Mouse (Mus musculus) megakaryocyte progenitor cell, adult 5-6 weeks (primary cell): ENCODE data around the gene Hdac1. TPM values are rescaled to one million over a fixed set of nuclear protein-coding genes. Genes with fewer than 3 reads are reported as not detected.

Experiments used
- ATAC-seq: replicated peaks from 2 replicates; pipeline ENCODE4 v1.8.0; 2016; ENCODE audit warnings: mild to moderate bottlenecking, moderate TSS enrichment, inconsistent platforms; ENCODE audit not compliant: poor library complexity
- total RNA-seq, 2 experiments: library from RNA; stranded (forward) in 1 of 2; stranded (reverse) in 1 of 2; fragments of 157-497, 149-512 nt in 1 of 2; fragments of 200-1000 nt in 1 of 2; gene quantifications; 2 replicates each; pipeline versions ENCODE4 v1.2.3 to v1.2.4; 2015 to 2017

Hdac1 gene
- 114 and 119 TPM in 2 replicates for total RNA-seq (2015)
- 58.5 and 79.7 TPM in 2 replicates for total RNA-seq (2017)

DNA sequence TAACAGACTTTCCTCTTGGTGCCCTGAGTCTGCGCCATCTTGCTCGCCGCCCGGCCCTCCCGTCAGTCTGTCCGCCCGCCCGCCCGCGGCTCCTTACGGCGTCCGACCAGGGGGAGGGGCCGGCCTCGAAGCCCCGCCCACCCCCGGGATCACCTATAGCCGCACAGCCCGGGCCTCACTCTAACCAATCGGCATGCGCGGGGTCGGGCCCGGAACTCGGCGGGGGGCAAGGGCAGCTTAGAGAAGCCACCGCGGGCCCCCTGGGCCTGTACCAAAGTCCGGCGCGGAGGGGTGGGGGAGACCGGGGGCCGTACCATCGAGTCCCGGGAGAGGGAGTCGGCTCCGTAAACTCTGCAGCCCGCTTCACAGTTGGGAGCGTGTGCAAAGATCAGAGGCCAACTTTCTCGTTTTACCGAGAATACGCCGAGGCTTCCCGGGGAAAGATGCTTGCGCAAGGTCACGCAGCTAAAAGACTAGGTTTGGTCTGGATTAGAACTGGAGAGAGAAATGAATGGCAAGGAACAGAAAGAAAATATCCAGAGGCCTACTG is at the start of gene Hdac1:
Gene Hdac1 (minus strand): TSS at position 122 of the 550 bp plus-strand sequence.
- peak; percentile 94 for ATAC-seq

DNA sequence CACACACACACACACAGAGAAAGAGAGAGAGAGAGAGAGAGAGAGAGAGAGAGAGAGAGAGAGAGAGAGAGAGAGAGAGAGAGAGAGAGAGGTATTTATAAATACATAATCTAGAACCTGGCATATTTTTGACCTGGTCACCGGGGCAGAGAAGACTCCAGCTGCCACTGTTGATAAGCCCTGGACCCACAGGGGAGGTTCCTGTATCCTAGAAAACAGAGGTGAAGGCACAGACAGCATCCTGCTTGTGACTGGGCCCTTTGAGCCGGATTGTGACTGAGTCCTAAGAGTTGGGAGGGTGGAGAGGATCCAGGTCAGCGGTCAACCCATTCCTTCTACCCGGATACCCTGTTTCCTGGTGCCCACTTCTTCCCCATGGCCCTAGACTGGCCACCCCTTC is 46.4 kb upstream of the Hdac1 start:
- ATAC-seq: peak; percentile 19; the same call in 1 of the 2 replicates

DNA sequence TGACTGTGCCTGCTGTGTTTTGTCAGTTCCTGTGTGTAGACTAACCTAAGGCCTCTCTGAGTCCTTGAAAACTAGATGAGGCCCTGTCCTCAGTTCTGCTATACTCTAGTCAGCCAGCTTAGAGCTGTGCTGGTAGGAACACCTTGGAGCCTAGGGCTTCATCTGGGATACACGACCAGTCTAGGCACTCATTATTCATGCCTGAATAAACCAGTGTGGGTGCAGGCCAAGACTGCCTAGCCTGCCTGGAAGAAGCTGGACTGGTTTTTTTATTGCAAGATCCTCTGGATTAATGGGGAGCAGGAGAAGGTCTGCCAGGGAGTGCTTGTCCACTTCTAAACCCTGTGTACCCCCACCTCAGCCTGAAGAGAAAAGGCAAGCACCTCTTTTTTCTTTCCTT is 44.4 kb upstream of the Hdac1 start:
- no peak for ATAC-seq

DNA sequence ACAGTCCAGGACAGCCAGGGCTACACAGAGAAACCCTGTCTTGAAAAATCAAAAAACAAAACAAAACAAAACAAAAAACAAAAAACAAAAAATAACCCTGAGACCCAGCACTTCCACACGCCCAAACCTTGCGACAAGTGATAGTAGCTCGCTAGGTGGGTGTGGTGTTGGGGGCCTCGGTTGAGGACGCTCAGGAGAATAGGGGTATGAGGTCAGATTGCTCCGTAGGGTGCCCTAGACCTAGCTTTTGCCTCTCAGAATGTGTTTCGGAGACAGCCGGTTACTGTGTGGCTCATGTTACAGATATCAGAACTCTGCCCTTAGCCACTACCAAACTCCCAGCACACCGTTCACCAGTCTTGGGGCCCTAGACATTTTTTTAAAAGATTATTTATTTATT is 43.3 kb upstream of the Hdac1 start:
- no peak for ATAC-seq

DNA sequence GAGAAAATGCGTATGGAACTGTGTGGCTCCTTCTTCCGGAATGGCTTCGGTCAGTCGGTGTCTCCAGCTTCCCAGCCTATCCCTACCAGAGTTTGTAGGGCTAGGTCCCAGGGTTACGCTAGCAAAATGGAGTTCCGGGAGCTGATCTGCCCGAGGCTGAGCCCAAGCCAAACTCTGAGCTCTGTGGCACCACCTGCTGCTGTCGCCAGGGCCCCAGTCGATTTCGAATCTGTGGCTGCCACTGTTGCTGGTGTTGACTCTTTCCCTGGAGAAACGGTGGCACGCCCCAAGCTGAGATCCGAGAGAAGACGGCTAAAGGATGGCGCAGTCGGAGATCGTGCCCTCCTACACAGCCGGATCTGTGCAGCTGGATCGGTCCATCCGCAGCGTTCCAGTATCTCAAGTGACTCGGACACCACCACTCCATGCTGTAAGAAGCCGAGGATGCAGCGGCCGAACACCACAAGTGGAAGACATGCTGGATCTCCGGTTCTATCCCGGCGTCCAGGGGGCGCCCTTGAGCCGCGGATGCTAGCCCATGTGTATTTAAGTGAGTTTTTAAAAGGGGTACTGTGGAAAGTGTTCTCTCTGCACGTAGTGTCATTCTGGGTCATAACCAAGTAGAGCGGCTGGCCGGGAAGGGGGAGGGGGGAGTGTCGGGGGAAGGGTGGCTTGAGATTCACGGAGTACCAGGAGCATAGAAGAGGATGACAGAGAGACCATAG is 42.5 kb upstream of the Hdac1 start:
- peak; percentile 84 for ATAC-seq

DNA sequence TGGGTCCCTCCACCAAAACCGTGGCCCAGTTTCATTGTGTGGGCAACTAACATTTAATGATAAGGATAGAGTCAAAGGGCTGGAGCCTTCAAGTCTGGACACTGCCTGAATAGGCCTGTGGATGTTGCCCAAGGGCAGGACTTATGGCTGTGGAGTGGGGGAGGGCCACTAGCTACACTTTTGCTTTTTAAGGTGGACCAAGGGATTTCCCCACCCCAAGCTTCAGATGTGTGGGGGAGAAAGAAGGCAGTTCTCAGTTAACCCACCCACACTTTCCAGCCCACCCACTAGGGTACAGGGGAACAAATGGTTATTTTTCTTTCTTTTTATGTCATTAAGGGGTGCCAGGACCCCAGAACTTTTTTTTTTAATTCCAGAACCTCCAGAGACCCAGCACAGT is 41.9 kb upstream of the Hdac1 start:
- ATAC-seq: no peak

DNA sequence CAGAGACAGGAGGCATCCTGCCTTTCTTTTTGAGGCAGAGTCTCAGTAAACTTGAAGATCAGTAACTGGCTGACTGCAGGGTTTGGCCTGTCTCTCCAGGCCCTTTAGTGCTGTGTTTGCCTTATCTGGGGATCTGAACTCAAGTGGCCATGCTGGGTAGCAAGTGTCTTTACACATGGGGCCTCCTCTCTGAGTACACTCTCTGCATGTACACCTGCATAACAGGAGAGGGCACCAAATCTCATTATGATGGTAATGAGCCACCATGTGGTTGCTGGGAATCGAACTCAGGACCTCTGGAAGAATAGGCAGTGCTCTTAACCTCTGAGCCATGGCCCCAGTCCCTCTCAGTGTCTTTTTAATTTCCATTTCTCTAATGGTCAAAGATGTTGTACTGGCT is 39.7 kb upstream of the Hdac1 start:
- no peak for ATAC-seq

DNA sequence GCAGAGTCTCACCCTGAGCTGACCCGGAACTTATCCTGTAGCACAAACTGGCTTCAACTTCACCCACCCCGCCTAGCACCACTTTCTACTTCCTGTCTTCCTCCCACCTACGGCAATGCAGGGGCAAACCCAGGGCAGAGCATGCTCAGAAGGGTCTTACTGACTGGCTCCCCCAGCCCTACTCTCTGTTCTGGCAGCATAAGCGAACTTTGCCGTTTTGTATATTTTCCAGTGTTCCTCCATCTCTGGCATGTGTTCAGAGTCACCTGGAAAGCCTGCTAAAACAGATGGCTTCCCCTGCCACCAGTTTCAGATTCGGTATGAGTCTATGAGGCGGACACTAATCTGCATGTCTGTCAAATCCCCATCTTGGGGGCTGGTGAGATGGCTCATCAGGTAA is 37.8 kb upstream of the Hdac1 start:
- ATAC-seq: no peak

DNA sequence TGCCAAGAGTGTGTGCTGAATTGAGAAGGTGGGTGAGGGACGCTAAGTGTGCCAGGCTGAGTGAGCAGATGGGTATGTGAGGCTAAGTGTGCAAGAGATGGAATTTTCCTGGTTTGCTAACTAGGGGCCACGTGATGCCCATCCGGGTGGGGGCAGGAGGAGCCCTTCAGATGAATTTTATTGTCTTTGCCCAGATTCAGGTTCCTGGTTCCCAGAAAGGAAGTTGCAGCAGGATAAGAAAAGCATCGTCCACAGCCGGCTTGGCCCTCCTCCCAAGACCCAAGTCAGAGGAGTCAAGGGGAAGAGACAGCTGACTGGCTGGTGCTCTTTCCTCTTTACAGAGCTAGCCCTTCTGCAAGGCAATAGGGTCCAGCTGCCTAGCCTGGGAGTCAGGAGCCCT is 36.0 kb upstream of the Hdac1 start, which contains the start of gene Fam167b:
Gene Fam167b (minus strand): TSS at position 84 of the 400 bp plus-strand sequence.
- no peak for ATAC-seq

DNA sequence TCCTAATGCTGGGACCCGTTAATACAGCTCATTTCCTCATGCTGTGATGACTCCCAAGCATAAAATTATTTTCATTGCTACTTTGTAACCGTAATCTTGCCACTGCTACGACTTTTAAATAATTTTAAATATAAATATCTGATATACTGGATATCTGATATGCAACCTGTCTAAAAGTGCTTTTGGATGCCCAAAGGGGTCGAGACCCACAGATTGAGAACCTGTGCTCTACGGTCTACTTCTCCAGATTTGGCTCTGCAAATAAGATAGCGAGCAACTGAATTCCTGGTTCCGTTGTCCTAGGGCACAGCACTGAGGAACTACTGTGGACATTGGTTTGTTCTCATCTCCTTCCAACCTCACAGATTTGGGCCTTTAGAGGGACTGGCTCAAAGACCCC is 35.2 kb upstream of the Hdac1 start:
- ATAC-seq: no peak

DNA sequence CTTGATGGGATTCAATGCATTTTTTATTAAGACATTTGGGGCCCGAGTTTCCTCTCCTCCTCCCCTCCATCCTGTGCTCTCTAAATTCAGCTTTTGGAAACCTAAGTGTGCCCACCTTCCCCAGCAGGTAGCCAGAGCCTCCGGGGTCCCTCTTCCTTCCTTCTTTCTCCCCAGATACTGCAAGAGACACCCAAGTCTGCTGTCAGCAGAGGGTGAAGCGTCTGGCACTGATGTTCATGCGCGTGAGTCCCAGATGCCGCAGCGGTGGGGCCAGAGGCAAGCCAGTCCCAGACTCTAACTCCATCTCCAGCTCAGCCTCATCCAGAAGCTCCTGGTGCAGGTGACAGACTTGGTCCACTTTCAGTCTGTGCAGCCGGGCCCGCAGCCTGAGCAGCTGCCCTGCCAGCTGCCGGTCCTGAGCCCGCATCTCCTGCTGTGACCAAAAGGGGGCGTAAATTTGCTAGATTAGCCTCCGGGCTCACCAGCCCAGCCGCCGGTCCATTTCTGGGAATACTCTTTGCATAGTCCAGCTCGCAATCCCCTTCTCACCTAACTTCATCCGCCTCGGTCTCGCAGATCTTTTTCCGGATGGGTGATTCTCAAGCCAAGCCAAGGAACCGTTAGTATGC is 34.5 kb upstream of the Hdac1 start:
- peak; percentile 71 for ATAC-seq

DNA sequence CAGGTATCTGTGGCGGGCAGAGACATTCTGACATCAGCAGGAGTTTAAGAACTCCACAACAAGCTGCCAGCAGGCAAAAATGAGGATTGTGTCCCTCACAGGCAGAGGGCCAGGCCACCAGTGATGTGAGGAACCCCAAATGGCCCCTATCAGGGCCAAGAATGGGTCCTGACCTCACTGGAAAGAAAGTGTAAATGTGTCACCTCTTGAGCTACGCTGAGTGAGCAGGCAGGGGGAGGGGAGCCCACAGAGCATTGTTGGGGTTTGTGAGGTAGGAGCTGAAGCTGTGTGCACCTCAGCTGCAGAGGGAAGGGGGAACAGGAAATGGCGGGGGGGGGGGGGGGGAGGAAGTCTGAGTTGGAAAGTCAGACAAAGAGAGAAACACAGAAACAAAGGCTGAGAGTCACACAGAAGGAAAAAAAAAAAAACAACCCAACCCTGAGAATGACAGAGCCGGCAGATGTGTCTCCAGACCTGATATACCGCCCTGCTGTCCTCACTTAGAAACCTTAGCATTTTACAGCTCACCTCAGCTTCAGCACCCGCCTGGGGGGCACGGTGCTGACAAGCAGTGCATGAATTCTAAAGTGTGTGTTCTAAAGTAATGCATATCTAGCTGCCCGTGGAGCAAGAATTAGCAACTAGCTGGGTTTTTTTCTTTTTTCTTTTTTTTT is 32.8 kb upstream of the Hdac1 start:
- peak; percentile 73 for ATAC-seq

DNA sequence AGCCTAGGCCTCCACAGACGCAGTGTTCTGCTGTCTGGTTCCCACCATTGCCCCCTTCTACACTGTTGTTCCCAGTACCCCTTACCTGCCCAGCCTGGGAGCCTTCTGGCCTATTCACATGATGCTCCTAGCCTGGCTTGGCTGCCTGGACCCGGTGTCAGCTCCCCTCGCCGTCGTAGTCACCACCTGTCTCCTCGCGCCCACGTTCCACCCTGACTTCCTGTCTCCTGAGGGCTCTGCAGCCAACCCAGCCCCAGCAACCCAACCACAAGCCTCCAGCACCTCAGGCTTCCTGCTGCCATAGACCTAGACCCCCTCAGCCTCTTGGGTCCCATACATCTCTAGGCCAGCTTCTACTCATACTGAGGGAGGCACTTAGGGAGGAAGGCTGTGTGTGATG is 30.9 kb upstream of the Hdac1 start, which contains the start of gene Lck:
Gene Lck (minus strand): TSS at position 212 of the 400 bp plus-strand sequence.
- no peak for ATAC-seq

DNA sequence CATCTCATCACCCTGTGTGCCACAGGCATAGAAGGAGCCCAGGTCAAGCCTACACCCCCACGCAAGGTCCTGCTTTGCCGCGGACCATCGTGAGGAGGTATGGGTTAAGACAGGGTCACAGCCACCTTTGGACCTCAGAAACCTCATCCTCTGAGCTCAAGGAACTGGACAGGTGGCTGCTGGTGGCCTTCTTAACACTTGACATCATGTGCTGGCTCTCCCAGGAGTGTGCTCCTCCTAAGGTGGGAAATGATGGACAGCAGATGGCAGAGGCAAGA is 30.5 kb upstream of the Hdac1 start:
- ATAC-seq: no peak

DNA sequence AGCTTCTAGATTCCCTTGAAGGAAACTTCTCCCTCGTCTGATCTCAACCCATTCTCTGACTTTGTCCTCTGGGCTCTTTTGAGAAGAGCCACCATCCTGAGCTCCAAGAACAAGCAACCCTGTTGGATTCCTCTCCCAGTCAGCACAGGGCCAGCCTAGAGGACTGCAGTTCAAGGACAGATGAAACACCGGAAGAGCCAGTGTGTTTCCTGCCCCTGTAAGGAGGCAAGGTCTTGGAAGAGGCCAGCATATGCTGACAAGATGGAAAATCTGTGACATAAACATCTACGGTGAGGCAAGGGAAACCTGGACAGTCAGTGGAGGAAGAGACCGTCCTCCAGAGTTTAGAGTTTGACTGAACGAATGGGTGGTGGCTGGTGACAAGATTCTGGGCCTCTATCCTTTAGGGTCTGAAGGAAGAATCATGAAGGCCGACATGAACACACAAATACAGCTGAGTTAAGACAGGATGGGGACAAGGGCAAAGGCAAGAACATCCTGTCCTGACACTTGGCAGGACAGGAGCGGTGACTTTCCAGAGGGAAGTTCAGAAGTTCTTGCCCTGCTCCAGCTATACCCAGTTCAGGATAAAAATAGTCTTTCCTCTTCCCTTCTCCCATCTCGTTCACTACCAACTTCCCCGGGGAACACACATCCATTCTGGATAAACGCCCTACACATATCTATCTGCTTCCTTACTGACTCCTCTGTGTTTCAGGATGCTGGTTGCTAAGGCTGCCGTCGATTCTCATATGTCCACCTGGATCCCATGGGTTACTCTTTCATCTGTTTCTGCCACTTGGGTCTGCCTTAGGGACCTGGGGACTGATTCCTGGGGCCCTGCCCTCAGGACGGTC is 30.0 kb upstream of the Hdac1 start:
- no peak for ATAC-seq

DNA sequence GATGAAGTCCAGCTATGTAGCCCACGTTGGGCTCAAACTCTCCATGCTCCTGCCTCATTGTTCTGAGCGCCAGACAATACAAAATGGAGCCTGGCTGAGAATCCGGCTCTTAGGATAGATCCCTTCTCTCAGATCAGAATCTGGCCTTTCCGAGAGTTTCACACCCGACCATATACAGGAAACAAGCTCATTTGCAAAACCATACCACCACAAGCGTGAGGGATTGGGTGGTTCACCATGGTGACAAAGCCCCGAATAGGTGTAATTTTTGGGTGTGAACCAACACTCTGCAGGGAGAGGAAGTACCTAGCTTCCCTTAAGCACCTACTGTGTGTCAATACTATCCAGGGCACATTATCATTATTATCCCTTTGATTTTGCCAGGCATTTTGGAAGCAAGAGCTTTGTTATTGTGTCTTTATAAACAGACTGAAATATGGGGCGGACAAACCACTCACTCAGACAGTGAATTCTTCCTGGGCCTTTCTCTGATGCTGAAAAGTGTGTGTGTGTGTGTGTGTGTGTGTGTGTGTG is 29.1 kb upstream of the Hdac1 start:
- ATAC-seq: no peak

DNA sequence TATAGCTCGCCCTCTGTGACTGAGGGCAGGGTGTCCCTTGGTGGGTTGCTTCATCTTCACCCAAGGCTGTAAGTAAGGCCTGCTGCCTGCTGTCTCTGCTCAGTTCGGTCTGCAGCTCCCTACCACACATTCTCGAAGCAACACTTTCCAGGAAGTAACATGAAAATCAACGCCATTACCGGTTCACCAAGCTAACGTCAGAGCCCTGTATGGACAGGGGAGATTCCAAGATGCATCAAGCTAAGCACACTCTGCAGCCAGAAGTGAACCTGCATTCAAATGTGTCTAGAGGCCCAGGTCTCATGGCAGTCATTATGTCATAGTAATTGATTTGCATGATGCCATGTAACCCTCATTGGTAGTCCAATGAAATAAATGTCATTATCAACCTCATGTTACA is 27.5 kb upstream of the Hdac1 start:
- no peak for ATAC-seq

DNA sequence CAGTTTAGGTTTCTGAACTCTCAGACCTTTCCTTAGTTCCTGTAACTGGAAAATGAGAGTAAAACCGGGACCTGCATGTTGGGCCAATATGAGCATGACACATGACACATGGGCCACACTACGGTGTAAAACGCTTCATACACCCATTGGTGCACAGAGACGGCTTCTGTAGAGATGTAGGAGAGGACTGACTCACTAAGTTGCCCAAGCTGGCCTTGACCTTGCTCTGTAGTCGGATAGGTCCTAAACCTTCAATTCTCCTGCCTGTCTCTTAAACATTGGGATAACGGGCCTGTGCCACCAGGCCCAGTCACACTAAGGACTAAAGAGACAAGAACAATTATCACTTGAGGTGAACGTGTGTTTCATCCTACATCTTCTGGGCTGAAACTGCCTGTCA is 25.9 kb upstream of the Hdac1 start:
- no peak for ATAC-seq

DNA sequence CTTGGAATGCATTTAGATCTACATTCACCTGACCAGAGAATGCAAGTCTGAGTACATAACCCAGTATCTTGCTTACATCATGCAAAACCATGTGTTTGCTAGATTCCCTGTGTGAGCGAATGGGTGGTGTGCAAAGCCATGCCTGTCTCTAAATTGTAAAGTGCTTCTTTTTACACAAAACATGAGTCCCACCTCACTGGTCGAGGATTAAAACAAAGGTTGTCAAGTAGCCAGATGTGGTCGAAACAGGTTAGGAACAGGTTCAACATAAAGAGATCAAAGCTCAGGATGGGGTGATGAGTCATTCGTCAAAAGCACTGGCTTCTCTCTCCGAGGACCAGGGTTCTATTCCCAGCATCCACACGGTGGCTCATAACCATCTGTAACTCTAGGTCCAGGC is 22.6 kb upstream of the Hdac1 start:
- ATAC-seq: no peak

DNA sequence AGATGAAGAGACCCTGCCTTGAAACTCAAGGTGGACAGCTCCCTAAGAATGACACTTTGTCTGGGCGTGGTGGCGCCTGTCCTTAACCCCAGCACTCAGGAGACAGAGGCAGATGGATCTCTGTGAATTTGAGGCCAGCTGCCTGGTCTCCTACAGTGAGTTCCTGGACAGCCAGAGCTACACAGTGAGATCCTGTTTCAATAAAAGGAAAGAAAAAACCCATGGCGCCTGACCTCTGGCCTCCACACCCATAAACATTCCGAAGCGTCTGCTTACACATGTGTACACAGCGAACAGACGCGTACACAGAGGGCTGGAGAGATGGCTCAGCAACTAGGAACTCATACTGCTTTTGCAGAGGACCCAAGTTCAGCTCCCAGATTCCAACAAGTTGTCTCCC is 21.2 kb upstream of the Hdac1 start:
- no peak for ATAC-seq

DNA sequence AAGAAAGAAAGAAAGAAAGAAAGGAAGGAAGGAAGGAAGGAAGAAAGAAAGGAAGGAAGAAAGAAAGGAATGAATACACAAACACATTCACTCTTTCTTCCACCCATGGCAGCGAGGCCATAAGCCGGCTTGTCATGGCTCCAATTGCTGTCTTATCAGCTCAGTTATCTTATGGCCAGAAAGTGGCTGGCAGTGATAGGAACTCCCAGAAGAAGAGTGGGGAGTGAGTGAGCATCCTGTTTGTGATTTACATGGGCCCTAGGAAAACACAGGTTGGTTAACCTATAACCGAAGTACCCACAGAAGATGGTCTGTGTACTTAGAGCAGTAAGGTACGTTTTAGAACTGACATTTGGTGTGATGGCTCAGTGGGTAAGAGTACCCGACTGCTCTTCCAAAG is 18.7 kb upstream of the Hdac1 start:
- ATAC-seq: no peak
